Mouse (Mus musculus) ES-E14 (cell line): Measurements from ENCODE around the gene Cfap97d1. TPM values are rescaled to one million over a fixed set of nuclear protein-coding genes. Genes with fewer than 3 reads are reported as not detected.

Experiments
- DNase-seq: peaks from one replicate; pipeline ENCODE4 v3.0.0-alpha.2; 2013; ENCODE audit warnings: low read depth, low spot score
- H3K27ac ChIP-seq: 2 replicates; pipeline ENCODE4 v1.5.1; 2012; ENCODE audit warnings: low read depth, mild to moderate bottlenecking, low read length, moderate library complexity, mixed read lengths; ENCODE audit not compliant: poor library complexity, insufficient read depth, severe bottlenecking
- H3K36me3 ChIP-seq: 2 replicates; pipeline ENCODE4 v1.6.1; 2012; ENCODE audit warnings: mild to moderate bottlenecking, low read length, moderate library complexity, mixed read lengths; ENCODE audit not compliant: control insufficient read depth, poor library complexity, insufficient read depth, severe bottlenecking
- H3K4me1 ChIP-seq, 2 experiments: fragments of 150-350 bp in 1 of 2; sonication (generic) in 1 of 2; 2 replicates each; pipeline ENCODE4 v1.6.1; 2012; ENCODE audit warnings: low read length in 2 of 2, mild to moderate bottlenecking in 1 of 2, mixed read lengths in 1 of 2; ENCODE audit not compliant: control insufficient read depth in 2 of 2, insufficient read depth in 2 of 2, poor library complexity in 1 of 2
- H3K4me3 ChIP-seq, 2 experiments: fragments of 150-350 bp in 1 of 2; sonication (generic) in 1 of 2; 2 replicates each; pipeline ENCODE4 v1.5.1; 2012; ENCODE audit warnings: low read length in 2 of 2, low read depth in 1 of 2, mild to moderate bottlenecking in 1 of 2, mixed read lengths in 1 of 2; ENCODE audit not compliant: insufficient read depth in 1 of 2, poor library complexity in 1 of 2, severe bottlenecking in 1 of 2
- H3K9ac ChIP-seq: 2 replicates; pipeline ENCODE4 v1.6.1; 2012; ENCODE audit warnings: low read depth, mild to moderate bottlenecking, low read length, mixed read lengths; ENCODE audit not compliant: poor library complexity, insufficient read depth, severe bottlenecking
- H3K9me3 ChIP-seq: fragments of 150-350 bp; sonication (generic); 2 replicates; pipeline ENCODE4 v1.6.1; 2012; ENCODE audit warnings: low read depth, mild to moderate bottlenecking, low read length; ENCODE audit not compliant: control insufficient read depth, insufficient read depth
- CHD2 ChIP-seq: IDR thresholded peaks from 2 replicates; pipeline ENCODE4 v1.6.1; 2014; ENCODE audit warnings: mild to moderate bottlenecking, low read depth, low read length, inconsistent platforms
- HCFC1 ChIP-seq: IDR thresholded peaks from 2 replicates; pipeline ENCODE4 v1.6.1; 2012; ENCODE audit warnings: low read length, inconsistent platforms, borderline replicate concordance; ENCODE audit not compliant: insufficient read depth
- MAFK ChIP-seq: IDR thresholded peaks from 2 replicates; pipeline ENCODE4 v1.6.1; 2014; ENCODE audit warnings: mild to moderate bottlenecking, low read depth, low read length, inconsistent platforms; ENCODE audit not compliant: insufficient read depth
- ZC3H11A ChIP-seq: IDR thresholded peaks from 2 replicates; pipeline ENCODE4 v1.6.1; 2012; ENCODE audit warnings: low read depth, mild to moderate bottlenecking, inconsistent platforms, low read length, borderline replicate concordance
- ZNF384 ChIP-seq: IDR thresholded peaks from 2 replicates; pipeline ENCODE4 v1.6.1; 2012; ENCODE audit warnings: low read depth, low read length, inconsistent platforms
- in situ Hi-C, 2 experiments: fragments of 600-800 bp; cut with MboI; formaldehyde crosslinking; loops; one replicate each; pipeline ENCODE4 v1.15.1; 2025; ENCODE audit warnings: low sequenced_read_pairs in 2 of 2, inconsistent platforms in 1 of 2; ENCODE audit not compliant: unreplicated experiment in 2 of 2
- total RNA-seq: library from RNA; depleted of rRNA; stranded (reverse); fragments of 300-350 nt; gene quantifications from 2 replicates; pipeline ENCODE4 v1.2.3, GENCODE M21; 2012

Gene Cfap97d1
- total RNA-seq, 1 experiment: not detected

- TF ChIP-seq ZC3H11A: no peak
- no peak for TF ChIP-seq HCFC1
- no peak for TF ChIP-seq ZNF384
- no peak for TF ChIP-seq MAFK
- no peaks in the 10 kb centered on the region for H3K9me3 ChIP-seq
- H3K27ac ChIP-seq: no peak overlapping the region
- H3K36me3 ChIP-seq: peaks cover 3% of the 10 kb centered on the region; the same call in 1 of the 2 replicates
- in situ Hi-C loops: no loop called here
- no peak for DNase-seq
- H3K9ac ChIP-seq: no peak overlapping the region
- peak overlapping the region; percentile 76 to 98 for H3K4me3 ChIP-seq
- peaks cover 0 to 3% of the 10 kb centered on the region in 2 experiments; a peak in 1 of 4 replicates for H3K4me1 ChIP-seq
Observed at GRCm38 (mm10) chr11:102027361-102028017, 43.4 kb downstream of the Cfap97d1 start.

DNA sequence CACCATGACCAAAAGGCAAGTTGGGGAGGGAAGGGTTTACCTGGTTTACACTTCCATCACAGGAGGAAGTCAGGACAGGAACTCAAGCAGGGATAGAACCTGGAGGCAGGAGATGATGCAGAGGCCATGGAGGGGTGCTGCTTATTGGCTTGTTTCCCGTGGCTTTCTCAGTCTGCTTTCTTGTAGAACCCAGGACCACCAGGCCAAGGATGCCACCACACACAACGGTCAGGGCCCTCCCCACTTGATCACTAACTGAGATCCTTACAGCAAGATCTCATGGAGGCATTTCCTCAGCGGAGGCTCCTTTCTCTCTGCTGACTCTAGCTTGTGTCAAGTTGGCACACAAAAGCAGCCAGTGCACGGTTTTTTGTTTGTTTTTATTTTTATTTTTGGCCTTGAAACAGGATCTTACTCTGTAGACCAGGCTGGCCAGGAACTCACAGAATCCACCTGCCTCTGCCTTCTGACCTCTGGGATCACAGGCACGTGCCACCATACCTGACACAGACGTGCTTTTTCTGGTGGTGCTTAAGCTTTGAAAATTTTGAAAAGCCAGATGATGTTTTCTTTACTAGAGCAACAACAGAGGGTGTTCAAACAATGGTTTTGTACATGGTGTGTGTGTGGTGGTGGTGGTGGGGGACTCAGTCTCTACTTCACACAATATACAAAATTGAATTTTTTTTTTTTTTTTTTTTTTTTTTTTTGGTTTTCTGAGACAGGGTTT lies 44.2 kb downstream of the Cfap97d1 start, which contains the start of gene Mpp3:
Gene Mpp3, minus strand, starts transcription at position 375 of the 730 bp plus-strand sequence.
- in situ Hi-C loops: no loop called here
- H3K9me3 ChIP-seq: no peaks in the 10 kb centered on the region
- H3K36me3 ChIP-seq: peaks cover 3% of the 10 kb centered on the region; the same call in 1 of the 2 replicates
- H3K4me3 ChIP-seq: peak within 1 kb of the TSS; percentile 76 to 98; a peak in 3 of 4 replicates
- H3K27ac ChIP-seq: no peak within 1 kb of the TSS
- no peak within 1 kb of the TSS for H3K9ac ChIP-seq
- H3K4me1 ChIP-seq: peaks cover 0 to 3% of the 10 kb centered on the region in 2 experiments; a peak in 1 of 4 replicates
- TF ChIP-seq HCFC1 (no peak), CHD2 (no peak), ZNF384 (no peak), ZC3H11A (no peak), MAFK (no peak)
- DNase-seq: no peak

GRCm38 (mm10) chr11:102029304-102029703 lies 45.2 kb downstream of the Cfap97d1 start:
- TF ChIP-seq ZC3H11A (no peak), MAFK (no peak), ZNF384 (no peak), HCFC1 (no peak), CHD2 (no peak)
- no peaks in the 10 kb centered on the region for H3K9me3 ChIP-seq
- no peak overlapping the region for H3K27ac ChIP-seq
- no peak overlapping the region for H3K4me3 ChIP-seq
- DNase-seq: no peak
- no peaks in the 10 kb centered on the region; the same call in 1 of the 2 replicates for H3K36me3 ChIP-seq
- in situ Hi-C loops: no loop called here
- peaks cover 0 to 3% of the 10 kb centered on the region in 2 experiments; a peak in 1 of 4 replicates for H3K4me1 ChIP-seq
- no peak overlapping the region for H3K9ac ChIP-seq

GRCm38 (mm10) chr11:102029966-102030365 lies 45.9 kb downstream of the Cfap97d1 start:
- in situ Hi-C loops: no loop called here
- peaks cover 0 to 3% of the 10 kb centered on the region in 2 experiments; a peak in 1 of 4 replicates for H3K4me1 ChIP-seq

More at GRCm38 (mm10) chr11:102029966-102030365, 45.9 kb downstream of the Cfap97d1 start:
- Histone ChIP-seq H3K36me3 (no peaks in the 10 kb centered on the region), H3K4me3 (no peak overlapping the region), H3K27ac (no peak overlapping the region), H3K9ac (no peak overlapping the region), H3K9me3 (no peaks in the 10 kb centered on the region)
- TF ChIP-seq ZC3H11A: no peak
- DNase-seq: no peak
